8 mouse cellular contexts compared by ENCODE assay signal in genomic region chr11:98345253-98345652, GRCm38 (mm10). TPM values are rescaled to one million over a fixed set of nuclear protein-coding genes. Genes with fewer than 3 reads are reported as not detected.
DNase-seq lines count a peak whose midpoint lies in the region; ATAC-seq and TF ChIP-seq lines count a peak whose summit lies in the region.

No protein-coding gene starts in this region.

- no peak overlapping the region for H3K27ac ChIP-seq in embryonic facial prominence, embryonic 11.5 days (replicated peaks; ENCODE audit: low read depth, low read length)
- H3K27ac ChIP-seq in heart, adult 2 months = no peak overlapping the region
- H3K27ac ChIP-seq in limb, embryonic 15.5 days = no peak overlapping the region
- H3K27ac ChIP-seq in midbrain, embryonic 16.5 days (ENCODE audit: low read length) = no peak overlapping the region
- H3K27ac ChIP-seq in stomach, embryonic 15.5 days = no peak overlapping the region

- no peak overlapping the region for H3K9ac ChIP-seq in embryonic facial prominence, embryonic 11.5 days (replicated peaks; ENCODE audit: low read length)
- no peak overlapping the region for H3K9ac ChIP-seq in heart, adult 2 months (ENCODE audit: low read depth, low read length)
- H3K9ac ChIP-seq in limb, embryonic 15.5 days = no peak overlapping the region
- H3K9ac ChIP-seq in midbrain, embryonic 16.5 days (ENCODE audit: low read depth, low read length) = peak overlapping the region; percentile 11; the same call in 1 of the 2 replicates
- no peak overlapping the region for H3K9ac ChIP-seq in stomach, embryonic 15.5 days

- peaks cover 11% of the 10 kb centered on the region for H3K4me1 ChIP-seq in embryonic facial prominence, embryonic 11.5 days (ENCODE audit: control insufficient read depth, insufficient read depth, low read length)
- no peaks in the 10 kb centered on the region; the same call in 1 of the 2 replicates for H3K4me1 ChIP-seq in heart, adult 2 months (ENCODE audit: control insufficient read depth, insufficient read depth, low read length)
- peaks cover 29% of the 10 kb centered on the region for H3K4me1 ChIP-seq in limb, embryonic 15.5 days
- H3K4me1 ChIP-seq in midbrain, embryonic 16.5 days (ENCODE audit: control insufficient read depth, insufficient read depth, low read length) = peaks cover 15% of the 10 kb centered on the region
- H3K4me1 ChIP-seq in stomach, embryonic 15.5 days = peaks cover 23% of the 10 kb centered on the region

- H3K36me3 ChIP-seq in embryonic facial prominence, embryonic 11.5 days (replicated peaks; ENCODE audit: control insufficient read depth, insufficient read depth, low read depth, low read length) = no peaks in the 10 kb centered on the region
- no peaks in the 10 kb centered on the region for H3K36me3 ChIP-seq in heart, adult 2 months (ENCODE audit: control insufficient read depth, insufficient read depth, low read length)
- H3K36me3 ChIP-seq in limb, embryonic 15.5 days = no peaks in the 10 kb centered on the region
- H3K36me3 ChIP-seq in midbrain, embryonic 16.5 days (ENCODE audit: control insufficient read depth, insufficient read depth, low read length) = no peaks in the 10 kb centered on the region
- H3K36me3 ChIP-seq in stomach, embryonic 15.5 days = no peaks in the 10 kb centered on the region

- peak; percentile 88 for TF ChIP-seq CTCF in heart, adult 2 months (IDR thresholded peaks at IDR 0.05)

- WGBS in embryonic facial prominence, embryonic 11.5 days = 2% methylated on average over 14 of the region's 14 CpGs
- 1% methylated on average over 14 of the region's 14 CpGs for WGBS in heart, adult 2 months
- under 1% methylated on average over 14 of the region's 14 CpGs for WGBS in limb, embryonic 15.5 days
- WGBS in midbrain, embryonic 16.5 days = under 1% methylated on average over 14 of the region's 14 CpGs
- 2% methylated on average over 14 of the region's 14 CpGs for WGBS in stomach, embryonic 15.5 days

- H3K9me3 ChIP-seq in embryonic facial prominence, embryonic 11.5 days (replicated peaks; ENCODE audit: control insufficient read depth, low read length) = no peaks in the 10 kb centered on the region
- H3K9me3 ChIP-seq in limb, embryonic 15.5 days = no peaks in the 10 kb centered on the region
- H3K9me3 ChIP-seq in midbrain, embryonic 16.5 days (replicated peaks; ENCODE audit: control insufficient read depth, low read length, poor library complexity, severe bottlenecking) = no peaks in the 10 kb centered on the region
- H3K9me3 ChIP-seq in stomach, embryonic 15.5 days = no peaks in the 10 kb centered on the region

- TF ChIP-seq EP300 in heart, adult 2 months (IDR thresholded peaks at IDR 0.05; ENCODE audit: insufficient read depth, low read depth, low read length) = 0 out of 2 replicates have a peak, but pooled peaks have one; percentile 15

- TF ChIP-seq POLR2A in heart, adult 2 months (IDR thresholded peaks at IDR 0.05; ENCODE audit: insufficient read depth, low read depth, low read length) = no peak

- H3K4me2 ChIP-seq in embryonic facial prominence, embryonic 11.5 days (ENCODE audit: low read depth, low read length) = peak overlapping the region; percentile 4; the same call in 1 of the 2 replicates
- H3K4me2 ChIP-seq in limb, embryonic 15.5 days = peak overlapping the region; percentile 33
- peak overlapping the region; percentile 48 for H3K4me2 ChIP-seq in midbrain, embryonic 16.5 days (ENCODE audit: low read length)
- peak overlapping the region; percentile 45 for H3K4me2 ChIP-seq in stomach, embryonic 15.5 days

- no peak for ATAC-seq in embryonic facial prominence, embryonic 11.5 days (replicated peaks; ENCODE audit: insufficient number of reproducible peaks, low FRiP score, low TSS enrichment, low read depth)
- ATAC-seq in limb, embryonic 15.5 days (ENCODE audit: insufficient number of reproducible peaks, low FRiP score, low TSS enrichment, low read depth) = no peak
- no peak for ATAC-seq in midbrain, embryonic 16.5 days
- no peak for ATAC-seq in stomach, embryonic 15.5 days (ENCODE audit: insufficient read depth, low FRiP score, low read depth)

- peaks cover 68% of the 10 kb centered on the region for H3K27me3 ChIP-seq in embryonic facial prominence, embryonic 11.5 days (ENCODE audit: control insufficient read depth, insufficient read depth, low read length)
- H3K27me3 ChIP-seq in heart, adult 2 months (ENCODE audit: control insufficient read depth, insufficient read depth, low read length) = peaks cover 8% of the 10 kb centered on the region
- H3K27me3 ChIP-seq in limb, embryonic 15.5 days = peaks cover 77% of the 10 kb centered on the region
- H3K27me3 ChIP-seq in midbrain, embryonic 16.5 days (ENCODE audit: control insufficient read depth, insufficient read depth, low read depth, low read length) = peaks cover 55% of the 10 kb centered on the region
- H3K27me3 ChIP-seq in stomach, embryonic 15.5 days (replicated peaks) = peaks cover 64% of the 10 kb centered on the region

- peak; percentile 78 for DNase-seq in 3T3-L1 (ENCODE audit: low read depth, low spot score)
- DNase-seq in adrenal gland, adult 8-10 months = peak; percentile 52
- DNase-seq in embryonic facial prominence, embryonic 11.5 days (ENCODE audit: low spot score) = peak; percentile 84
- DNase-seq in heart, adult 2 months = peak; percentile 70 to 86
- DNase-seq in kidney, adult 18-20 months = peak; percentile 90

- intact Hi-C loops in heart, adult 2 months (cut with DNase I) = no loop called here

- no peaks in the 10 kb centered on the region for H3K79me2 ChIP-seq in heart, adult 2 months (replicated peaks; ENCODE audit: control insufficient read depth, insufficient read depth, low read length)

- H3K4me3 ChIP-seq in embryonic facial prominence, embryonic 11.5 days (ENCODE audit: low read depth, low read length) = no peak overlapping the region
- H3K4me3 ChIP-seq in heart, adult 2 months = no peak overlapping the region
- H3K4me3 ChIP-seq in limb, embryonic 15.5 days = peak overlapping the region; percentile 16; the same call in 1 of the 2 replicates
- 0 out of 2 replicates have a peak overlapping the region, but pooled peaks have one; percentile 7 for H3K4me3 ChIP-seq in midbrain, embryonic 16.5 days (ENCODE audit: low read depth, low read length)
- H3K4me3 ChIP-seq in stomach, embryonic 15.5 days (replicated peaks) = no peak overlapping the region; the same call in 1 of the 2 replicates

RNA-seq across cellular contexts. Expression of gene Ppp1r1b, which starts 3.0 kb away (rescaled TPM):
- under 1 TPM in 3 of 4 experiments, not detected in 1; 0.20 to 0.73 (median 0.56) TPM for total RNA-seq in adrenal gland, adult 8-10 months (2022)
- polyA plus RNA-seq in embryonic facial prominence, embryonic 11.5 days (2014; fragmentation: Nextera tagmentation; extraction: Ambion mirVana) = 0.24 and 0.31 TPM in 2 replicates
- total RNA-seq in heart, adult 2 months (2021) = 1 to 10 TPM; 2.6 to 5.3 TPM
- polyA plus RNA-seq in heart, adult 2 months (2012; rRNA removed) = 15.8 and 16.2 TPM in 2 replicates
- 3.7 and 4.3 TPM in 2 replicates for polyA plus RNA-seq in limb, embryonic 15.5 days (2015; fragmentation: Nextera tagmentation; extraction: Ambion mirVana)
- 2.4 and 2.9 TPM in 2 replicates for polyA plus RNA-seq in midbrain, embryonic 16.5 days (2015; fragmentation: Nextera tagmentation; extraction: Ambion mirVana)
- 20.2 and 21.5 TPM in 2 replicates for polyA plus RNA-seq in stomach, embryonic 15.5 days (2015; fragmentation: Nextera tagmentation; extraction: Ambion mirVana)

RNA-seq across cellular contexts. Expression of gene Stard3, which starts 12.9 kb away (rescaled TPM):
- 10 to 100 TPM; 22.4 to 33.9 (median 29.1) TPM for total RNA-seq in adrenal gland, adult 8-10 months (2022)
- 31.1 and 33.8 TPM in 2 replicates for polyA plus RNA-seq in embryonic facial prominence, embryonic 11.5 days (2014; fragmentation: Nextera tagmentation; extraction: Ambion mirVana)
- 10 to 100 TPM; 19.0 to 24.3 TPM for total RNA-seq in heart, adult 2 months (2021)
- polyA plus RNA-seq in heart, adult 2 months (2012; rRNA removed) = 58.3 and 62.3 TPM in 2 replicates
- polyA plus RNA-seq in limb, embryonic 15.5 days (2015; fragmentation: Nextera tagmentation; extraction: Ambion mirVana) = 36.6 and 40.1 TPM in 2 replicates
- polyA plus RNA-seq in midbrain, embryonic 16.5 days (2015; fragmentation: Nextera tagmentation; extraction: Ambion mirVana) = 32.9 and 37.0 TPM in 2 replicates
- 41.1 and 46.4 TPM in 2 replicates for polyA plus RNA-seq in stomach, embryonic 15.5 days (2015; fragmentation: Nextera tagmentation; extraction: Ambion mirVana)

RNA-seq across cellular contexts. Expression of gene Neurod2, which starts 15.8 kb away (rescaled TPM):
- not detected for total RNA-seq in adrenal gland, adult 8-10 months (2022)
- 0.13 and 0.24 TPM in 2 replicates for polyA plus RNA-seq in embryonic facial prominence, embryonic 11.5 days (2014; fragmentation: Nextera tagmentation; extraction: Ambion mirVana)
- total RNA-seq in heart, adult 2 months (2021) = not detected
- polyA plus RNA-seq in heart, adult 2 months (2012; rRNA removed) = not detected in 2 replicates
- not detected in 2 replicates for polyA plus RNA-seq in limb, embryonic 15.5 days (2015; fragmentation: Nextera tagmentation; extraction: Ambion mirVana)
- polyA plus RNA-seq in midbrain, embryonic 16.5 days (2015; fragmentation: Nextera tagmentation; extraction: Ambion mirVana) = 4.5 and 5.6 TPM in 2 replicates
- polyA plus RNA-seq in stomach, embryonic 15.5 days (2015; fragmentation: Nextera tagmentation; extraction: Ambion mirVana) = 0.09 and 0.18 TPM in 2 replicates

RNA-seq across cellular contexts. Expression of gene Tcap, which starts 38.4 kb away (rescaled TPM):
- 1 to 10 TPM in 1 of 4 experiments, under 1 TPM in 2, not detected in 1; 0.37 to 1.0 (median 0.73) TPM for total RNA-seq in adrenal gland, adult 8-10 months (2022)
- polyA plus RNA-seq in embryonic facial prominence, embryonic 11.5 days (2014; fragmentation: Nextera tagmentation; extraction: Ambion mirVana) = 0.29 and 0.46 TPM in 2 replicates
- 1,000 to 10,000 TPM; 1,095 to 3,136 TPM for total RNA-seq in heart, adult 2 months (2021)
- 1,250 and 1,827 TPM in 2 replicates for polyA plus RNA-seq in heart, adult 2 months (2012; rRNA removed)
- 18.1 and 45.8 TPM in 2 replicates for polyA plus RNA-seq in limb, embryonic 15.5 days (2015; fragmentation: Nextera tagmentation; extraction: Ambion mirVana)
- 0.22 TPM in 1 of 2 replicates, not detected in the other for polyA plus RNA-seq in midbrain, embryonic 16.5 days (2015; fragmentation: Nextera tagmentation; extraction: Ambion mirVana)
- 0.23 and 0.43 TPM in 2 replicates for polyA plus RNA-seq in stomach, embryonic 15.5 days (2015; fragmentation: Nextera tagmentation; extraction: Ambion mirVana)

RNA-seq across cellular contexts. Expression of gene Pnmt, which starts 41.0 kb away (rescaled TPM):
- total RNA-seq in adrenal gland, adult 8-10 months (2022) = 1,000 to 10,000 TPM in 1 of 4 experiments, 100 to 1,000 TPM in 3; 210 to 1,003 (median 584) TPM
- 0.18 and 0.24 TPM in 2 replicates for polyA plus RNA-seq in embryonic facial prominence, embryonic 11.5 days (2014; fragmentation: Nextera tagmentation; extraction: Ambion mirVana)
- 1 to 10 TPM in 1 of 2 experiments, under 1 TPM in 1; 0.91 to 1.5 TPM for total RNA-seq in heart, adult 2 months (2021)
- polyA plus RNA-seq in heart, adult 2 months (2012; rRNA removed) = 1.6 and 2.6 TPM in 2 replicates
- polyA plus RNA-seq in limb, embryonic 15.5 days (2015; fragmentation: Nextera tagmentation; extraction: Ambion mirVana) = 1.6 TPM in 2 replicates
- polyA plus RNA-seq in midbrain, embryonic 16.5 days (2015; fragmentation: Nextera tagmentation; extraction: Ambion mirVana) = 1.5 and 1.7 TPM in 2 replicates
- polyA plus RNA-seq in stomach, embryonic 15.5 days (2015; fragmentation: Nextera tagmentation; extraction: Ambion mirVana) = 0.22 TPM in 1 of 2 replicates, not detected in the other

Comparison
In these comparisons a context has a peak if more than half of its experiments do, and no peak if none do; other contexts are left out.
1. H3K4me3 ChIP-seq: peak in limb, embryonic 15.5 days (single experiment) and midbrain, embryonic 16.5 days (single experiment); none in embryonic facial prominence, embryonic 11.5 days (single experiment), heart, adult 2 months (single experiment) and stomach, embryonic 15.5 days (single experiment).
2. Peak in every context shown above with its lines, with median percentiles within 50 percentile points of each other: DNase-seq and H3K4me2 ChIP-seq.